Mouse (Mus musculus): Measurements from ENCODE around the gene Lgals1. TPM values are rescaled to one million over a fixed set of nuclear protein-coding genes. Genes with fewer than 3 reads are reported as not detected.
A peak's percentile ranks its signal among the peaks of the same experiment; 100 is the strongest.

Gene Lgals1
- polyA plus RNA-seq, 1 experiment from 2014 or later: 50.7 TPM

GRCm38 (mm10) chr15:78894726-78895125, 31.8 kb upstream of the Lgals1 start:
- Histone ChIP-seq H3K4me1 (ENCODE audit: control insufficient read depth, insufficient read depth, low read length) (no peaks in the 10 kb centered on the region), H3K9me3 (ENCODE audit: control insufficient read depth, low read length) (no peaks in the 10 kb centered on the region), H3K27ac (ENCODE audit: low read depth, low read length) (0 out of 2 replicates have a peak overlapping the region, but pooled peaks have one; percentile 10), H3K4me2 (ENCODE audit: low read depth, low read length) (no peak overlapping the region), H3K9ac (replicated peaks; ENCODE audit: low read depth, low read length) (no peak overlapping the region), H3K36me3 (ENCODE audit: control insufficient read depth, insufficient read depth, low read length) (peaks cover 34% of the 10 kb centered on the region), H3K27me3 (ENCODE audit: control insufficient read depth, insufficient read depth, low read length) (no peaks in the 10 kb centered on the region), H3K4me3 (ENCODE audit: low read depth, low read length) (no peak overlapping the region)
- 79% methylated on average over 13 of the region's 13 CpGs for WGBS
- ATAC-seq (ENCODE audit: low read depth): no peak

GRCm38 (mm10) chr15:78895741-78896140, 30.8 kb upstream of the Lgals1 start:
- no peak overlapping the region for H3K4me3 ChIP-seq (ENCODE audit: low read depth, low read length)
- H3K9me3 ChIP-seq (ENCODE audit: control insufficient read depth, low read length): no peaks in the 10 kb centered on the region
- no peak overlapping the region for H3K4me2 ChIP-seq (ENCODE audit: low read depth, low read length)
- no peak for ATAC-seq (ENCODE audit: low read depth)
- WGBS: 93% methylated on average over 2 of the region's 2 CpGs
- no peak overlapping the region for H3K9ac ChIP-seq (replicated peaks; ENCODE audit: low read depth, low read length)
- H3K27me3 ChIP-seq (ENCODE audit: control insufficient read depth, insufficient read depth, low read length): 0 out of 2 replicates have a peak, but pooled peaks cover 1% of the 10 kb centered on the region
- H3K4me1 ChIP-seq (ENCODE audit: control insufficient read depth, insufficient read depth, low read length): peaks cover 5% of the 10 kb centered on the region
- no peak overlapping the region for H3K27ac ChIP-seq (ENCODE audit: low read depth, low read length)
- peaks cover 32% of the 10 kb centered on the region for H3K36me3 ChIP-seq (ENCODE audit: control insufficient read depth, insufficient read depth, low read length)

- Histone ChIP-seq H3K4me1 (ENCODE audit: control insufficient read depth, insufficient read depth, low read length) (peaks cover 5% of the 10 kb centered on the region), H3K9me3 (ENCODE audit: control insufficient read depth, low read length) (no peaks in the 10 kb centered on the region), H3K4me2 (ENCODE audit: low read depth, low read length) (no peak overlapping the region), H3K4me3 (ENCODE audit: low read depth, low read length) (no peak overlapping the region), H3K27me3 (ENCODE audit: control insufficient read depth, insufficient read depth, low read length) (0 out of 2 replicates have a peak, but pooled peaks cover 2% of the 10 kb centered on the region), H3K36me3 (ENCODE audit: control insufficient read depth, insufficient read depth, low read length) (peaks cover 28% of the 10 kb centered on the region), H3K9ac (replicated peaks; ENCODE audit: low read depth, low read length) (no peak overlapping the region), H3K27ac (ENCODE audit: low read depth, low read length) (no peak overlapping the region)
- WGBS: 73% methylated on average over 3 of the region's 3 CpGs
- ATAC-seq (ENCODE audit: low read depth): no peak
Measured at GRCm38 (mm10) chr15:78896149-78896548, 30.4 kb upstream of the Lgals1 start.

- no peak overlapping the region for H3K4me3 ChIP-seq (ENCODE audit: low read depth, low read length)
- H3K27ac ChIP-seq (ENCODE audit: low read depth, low read length): no peak overlapping the region
- ATAC-seq (ENCODE audit: low read depth): no peak
- H3K9ac ChIP-seq (replicated peaks; ENCODE audit: low read depth, low read length): no peak overlapping the region
- H3K27me3 ChIP-seq (ENCODE audit: control insufficient read depth, insufficient read depth, low read length): 0 out of 2 replicates have a peak, but pooled peaks cover 2% of the 10 kb centered on the region
- H3K4me1 ChIP-seq (ENCODE audit: control insufficient read depth, insufficient read depth, low read length): peaks cover 5% of the 10 kb centered on the region
- H3K36me3 ChIP-seq (ENCODE audit: control insufficient read depth, insufficient read depth, low read length): peaks cover 15% of the 10 kb centered on the region; the same call in 1 of the 2 replicates
- H3K9me3 ChIP-seq (ENCODE audit: control insufficient read depth, low read length): no peaks in the 10 kb centered on the region
- WGBS: 95% methylated on average over 4 of the region's 4 CpGs
- H3K4me2 ChIP-seq (ENCODE audit: low read depth, low read length): no peak overlapping the region
Measured at GRCm38 (mm10) chr15:78897488-78897887, 29.0 kb upstream of the Lgals1 start.

GRCm38 (mm10) chr15:78898507-78899001, 28.0 kb upstream of the Lgals1 start:
- Histone ChIP-seq H3K27me3 (ENCODE audit: control insufficient read depth, insufficient read depth, low read length) (0 out of 2 replicates have a peak, but pooled peaks cover 2% of the 10 kb centered on the region), H3K4me2 (ENCODE audit: low read depth, low read length) (no peak overlapping the region)
- 62% methylated on average over 6 of the region's 6 CpGs for WGBS

GRCm38 (mm10) chr15:78899409-78899739, 27.2 kb upstream of the Lgals1 start, which contains the start of gene Gm49510:
TSS of gene Gm49510 (plus strand) at chr15:78899667.
- Histone ChIP-seq H3K27ac (ENCODE audit: low read depth, low read length) (no peak within 1 kb of the TSS), H3K4me1 (ENCODE audit: control insufficient read depth, insufficient read depth, low read length) (peaks cover 5% of the 10 kb centered on the region), H3K4me3 (ENCODE audit: low read depth, low read length) (peak within 1 kb of the TSS; percentile 29), H3K9ac (replicated peaks; ENCODE audit: low read depth, low read length) (peak within 1 kb of the TSS; percentile 53), H3K4me2 (ENCODE audit: low read depth, low read length) (peak within 1 kb of the TSS; percentile 57), H3K36me3 (ENCODE audit: control insufficient read depth, insufficient read depth, low read length) (0 out of 2 replicates have a peak, but pooled peaks cover 4% of the 10 kb centered on the region), H3K9me3 (ENCODE audit: control insufficient read depth, low read length) (no peaks in the 10 kb centered on the region), H3K27me3 (ENCODE audit: control insufficient read depth, insufficient read depth, low read length) (0 out of 2 replicates have a peak, but pooled peaks cover 2% of the 10 kb centered on the region)
- ATAC-seq (ENCODE audit: low read depth): no peak
- WGBS: 1% methylated on average over 20 of the region's 20 CpGs

More at GRCm38 (mm10) chr15:78898507-78899001, 28.0 kb upstream of the Lgals1 start:
- no peak overlapping the region for H3K9ac ChIP-seq (replicated peaks; ENCODE audit: low read depth, low read length)
- no peak for ATAC-seq (ENCODE audit: low read depth)
- H3K9me3 ChIP-seq (ENCODE audit: control insufficient read depth, low read length): no peaks in the 10 kb centered on the region
- H3K4me3 ChIP-seq (ENCODE audit: low read depth, low read length): no peak overlapping the region
- no peak overlapping the region for H3K27ac ChIP-seq (ENCODE audit: low read depth, low read length)
- 0 out of 2 replicates have a peak, but pooled peaks cover 4% of the 10 kb centered on the region for H3K36me3 ChIP-seq (ENCODE audit: control insufficient read depth, insufficient read depth, low read length)
- H3K4me1 ChIP-seq (ENCODE audit: control insufficient read depth, insufficient read depth, low read length): peaks cover 5% of the 10 kb centered on the region

- H3K4me3 ChIP-seq (ENCODE audit: low read depth, low read length): peak within 1 kb of the TSS; percentile 29
- H3K36me3 ChIP-seq (ENCODE audit: control insufficient read depth, insufficient read depth, low read length): 0 out of 2 replicates have a peak, but pooled peaks cover under 1% of the 10 kb centered on the region
- WGBS: 2% methylated on average over 45 of the region's 47 CpGs
- no peaks in the 10 kb centered on the region for H3K9me3 ChIP-seq (ENCODE audit: control insufficient read depth, low read length)
- no peak within 1 kb of the TSS for H3K27ac ChIP-seq (ENCODE audit: low read depth, low read length)
- ATAC-seq (ENCODE audit: low read depth): no peak
- H3K4me1 ChIP-seq (ENCODE audit: control insufficient read depth, insufficient read depth, low read length): peaks cover 5% of the 10 kb centered on the region
- peak within 1 kb of the TSS; percentile 53 for H3K9ac ChIP-seq (replicated peaks; ENCODE audit: low read depth, low read length)
- H3K4me2 ChIP-seq (ENCODE audit: low read depth, low read length): peak within 1 kb of the TSS; percentile 57
- 0 out of 2 replicates have a peak, but pooled peaks cover 2% of the 10 kb centered on the region for H3K27me3 ChIP-seq (ENCODE audit: control insufficient read depth, insufficient read depth, low read length)
Measured at GRCm38 (mm10) chr15:78899740-78900584, 26.6 kb upstream of the Lgals1 start, which contains the start of gene Sh3bp1. TSS of gene Sh3bp1 (plus strand) at chr15:78899768.

GRCm38 (mm10) chr15:78900585-78901421, 25.7 kb upstream of the Lgals1 start:
- no peak overlapping the region; the same call in 1 of the 2 replicates for H3K9ac ChIP-seq (replicated peaks; ENCODE audit: low read depth, low read length)

More at GRCm38 (mm10) chr15:78900585-78901421, 25.7 kb upstream of the Lgals1 start:
- Histone ChIP-seq H3K36me3 (ENCODE audit: control insufficient read depth, insufficient read depth, low read length) (no peaks in the 10 kb centered on the region), H3K27me3 (ENCODE audit: control insufficient read depth, insufficient read depth, low read length) (0 out of 2 replicates have a peak, but pooled peaks cover 2% of the 10 kb centered on the region), H3K4me1 (ENCODE audit: control insufficient read depth, insufficient read depth, low read length) (peaks cover 5% of the 10 kb centered on the region), H3K4me3 (ENCODE audit: low read depth, low read length) (peak overlapping the region; percentile 29), H3K9me3 (ENCODE audit: control insufficient read depth, low read length) (no peaks in the 10 kb centered on the region), H3K27ac (ENCODE audit: low read depth, low read length) (no peak overlapping the region), H3K4me2 (ENCODE audit: low read depth, low read length) (peak overlapping the region; percentile 57)
- 23% methylated on average over 18 of the region's 18 CpGs for WGBS
- ATAC-seq (ENCODE audit: low read depth): no peak
